Mouse (Mus musculus): ENCODE measurements at regions not wholly inside any gene's neighbourhood (a gene's known extent, or its start where the extent isn't known, plus 50 kb on each side); places are given as distances from the start of the nearest gene placed in this dataset.

GRCm38 (mm10) chr9:117967080-117967479, 73.2 kb upstream of the Azi2 start:
- Histone ChIP-seq H3K9ac (ENCODE audit: low read length) (no peak overlapping the region), H3K27me3 (ENCODE audit: control insufficient read depth, insufficient read depth, low read length) (no peaks in the 10 kb centered on the region), H3K9me3 (ENCODE audit: control insufficient read depth, low read length) (no peaks in the 10 kb centered on the region), H3K27ac (replicated peaks in 1 of 2; ENCODE audit: control insufficient read depth in 1 of 2, insufficient read depth in 1 of 2, low read depth in 2 of 2, low read length in 2 of 2) (no peak overlapping the region), H3K4me3 (ENCODE audit: control insufficient read depth in 1 of 2, insufficient read depth in 1 of 2, low read depth in 1 of 2, low read length in 2 of 2) (no peak overlapping the region), H3K4me1 (ENCODE audit: control insufficient read depth in 2 of 2, insufficient read depth in 2 of 2, low read length in 2 of 2) (no peaks in the 10 kb centered on the region), H3K36me3 (ENCODE audit: control insufficient read depth, insufficient read depth, low read length) (no peaks in the 10 kb centered on the region), H3K4me2 (ENCODE audit: low read length) (no peak overlapping the region)
- ATAC-seq (ENCODE audit: insufficient number of reproducible peaks, insufficient read depth, low FRiP score, low read depth), result no peak
- WGBS, result 55% methylated on average over 2 of the region's 2 CpGs

GRCm38 (mm10) chr9:117966326-117966989, 73.8 kb upstream of the Azi2 start:
- no peaks in the 10 kb centered on the region for H3K9me3 ChIP-seq (ENCODE audit: control insufficient read depth, low read length)
- 49% methylated on average over 10 of the region's 10 CpGs for WGBS
- no peaks in the 10 kb centered on the region for H3K27me3 ChIP-seq (ENCODE audit: control insufficient read depth, insufficient read depth, low read length)
- H3K27ac ChIP-seq (replicated peaks in 1 of 2; ENCODE audit: control insufficient read depth in 1 of 2, insufficient read depth in 1 of 2, low read depth in 2 of 2, low read length in 2 of 2), result no peak overlapping the region
- no peaks in the 10 kb centered on the region for H3K4me1 ChIP-seq (ENCODE audit: control insufficient read depth in 2 of 2, insufficient read depth in 2 of 2, low read length in 2 of 2)
- no peaks in the 10 kb centered on the region for H3K36me3 ChIP-seq (ENCODE audit: control insufficient read depth, insufficient read depth, low read length)
- no peak overlapping the region for H3K4me2 ChIP-seq (ENCODE audit: low read length)
- H3K4me3 ChIP-seq (ENCODE audit: control insufficient read depth in 1 of 2, insufficient read depth in 1 of 2, low read depth in 1 of 2, low read length in 2 of 2), result no peak overlapping the region
- no peak overlapping the region for H3K9ac ChIP-seq (ENCODE audit: low read length)
- no peak for ATAC-seq (ENCODE audit: insufficient number of reproducible peaks, insufficient read depth, low FRiP score, low read depth)

- 60% methylated on average over 9 of the region's 9 CpGs for WGBS
- no peak for ATAC-seq (ENCODE audit: insufficient number of reproducible peaks, insufficient read depth, low FRiP score, low read depth)
- no peaks in the 10 kb centered on the region for H3K36me3 ChIP-seq (ENCODE audit: control insufficient read depth, insufficient read depth, low read length)
Observed at GRCm38 (mm10) chr9:117962088-117963030, 77.9 kb upstream of the Azi2 start.

DNA sequence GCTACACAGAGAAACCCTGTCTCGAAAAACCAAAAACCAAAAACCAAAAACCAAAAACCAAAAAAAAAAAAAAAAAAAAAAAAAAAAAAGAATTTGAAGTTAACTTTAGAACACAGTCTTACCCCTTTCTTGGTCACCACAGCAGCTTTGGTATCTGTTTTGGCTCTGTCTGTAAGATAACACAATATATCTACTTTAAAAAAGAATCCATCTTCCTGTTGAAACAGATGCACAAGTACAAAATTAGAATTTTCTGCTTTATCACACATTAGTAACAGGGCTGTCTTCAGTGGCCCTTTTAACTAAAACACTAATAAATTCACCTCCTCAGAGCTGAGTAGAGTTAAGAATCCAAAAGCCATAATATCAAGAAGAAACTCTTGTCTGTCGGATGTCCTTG, 80.5 kb upstream of the Azi2 start:
- WGBS, result 98% methylated on average over 2 of the region's 2 CpGs
- no peak overlapping the region for H3K4me3 ChIP-seq (ENCODE audit: control insufficient read depth in 1 of 2, insufficient read depth in 1 of 2, low read depth in 1 of 2, low read length in 2 of 2)
- ATAC-seq (ENCODE audit: insufficient number of reproducible peaks, insufficient read depth, low FRiP score, low read depth), result no peak

More at GRCm38 (mm10) chr9:117962088-117963030, 77.9 kb upstream of the Azi2 start:
- Histone ChIP-seq H3K9ac (ENCODE audit: low read length) (no peak overlapping the region), H3K9me3 (ENCODE audit: control insufficient read depth, low read length) (no peaks in the 10 kb centered on the region), H3K4me3 (ENCODE audit: control insufficient read depth in 1 of 2, insufficient read depth in 1 of 2, low read depth in 1 of 2, low read length in 2 of 2) (no peak overlapping the region), H3K4me2 (ENCODE audit: low read length) (no peak overlapping the region), H3K27ac (replicated peaks in 1 of 2; ENCODE audit: control insufficient read depth in 1 of 2, insufficient read depth in 1 of 2, low read depth in 2 of 2, low read length in 2 of 2) (no peak overlapping the region), H3K4me1 (ENCODE audit: control insufficient read depth in 2 of 2, insufficient read depth in 2 of 2, low read length in 2 of 2) (no peaks in the 10 kb centered on the region), H3K27me3 (ENCODE audit: control insufficient read depth, insufficient read depth, low read length) (no peaks in the 10 kb centered on the region)

GRCm38 (mm10) chr9:117957195-117957594, 83.1 kb upstream of the Azi2 start:
- Histone ChIP-seq H3K4me1 (ENCODE audit: control insufficient read depth in 2 of 2, insufficient read depth in 2 of 2, low read length in 2 of 2) (peaks cover 2 to 10% of the 10 kb centered on the region in 2 experiments; a peak in 2 of 4 replicates), H3K27me3 (ENCODE audit: control insufficient read depth, insufficient read depth, low read length) (no peaks in the 10 kb centered on the region), H3K4me3 (ENCODE audit: control insufficient read depth in 1 of 2, insufficient read depth in 1 of 2, low read depth in 1 of 2, low read length in 2 of 2) (no peak overlapping the region), H3K4me2 (ENCODE audit: low read length) (no peak overlapping the region), H3K9me3 (ENCODE audit: control insufficient read depth, low read length) (no peaks in the 10 kb centered on the region), H3K9ac (ENCODE audit: low read length) (no peak overlapping the region), H3K36me3 (ENCODE audit: control insufficient read depth, insufficient read depth, low read length) (no peaks in the 10 kb centered on the region), H3K27ac (replicated peaks in 1 of 2; ENCODE audit: control insufficient read depth in 1 of 2, insufficient read depth in 1 of 2, low read depth in 2 of 2, low read length in 2 of 2) (no peak overlapping the region)
- 75% methylated on average over 2 of the region's 2 CpGs for WGBS
- no peak for ATAC-seq (ENCODE audit: insufficient number of reproducible peaks, insufficient read depth, low FRiP score, low read depth)

More for the DNA sequence above, 80.5 kb upstream of the Azi2 start:
- no peak overlapping the region for H3K4me2 ChIP-seq (ENCODE audit: low read length)
- no peak overlapping the region for H3K9ac ChIP-seq (ENCODE audit: low read length)
- no peaks in the 10 kb centered on the region for H3K27me3 ChIP-seq (ENCODE audit: control insufficient read depth, insufficient read depth, low read length)
- peaks cover 2 to 10% of the 10 kb centered on the region in 2 experiments; a peak in 2 of 4 replicates for H3K4me1 ChIP-seq (ENCODE audit: control insufficient read depth in 2 of 2, insufficient read depth in 2 of 2, low read length in 2 of 2)
- no peak overlapping the region for H3K27ac ChIP-seq (replicated peaks in 1 of 2; ENCODE audit: control insufficient read depth in 1 of 2, insufficient read depth in 1 of 2, low read depth in 2 of 2, low read length in 2 of 2)
- no peaks in the 10 kb centered on the region for H3K9me3 ChIP-seq (ENCODE audit: control insufficient read depth, low read length)
- no peaks in the 10 kb centered on the region for H3K36me3 ChIP-seq (ENCODE audit: control insufficient read depth, insufficient read depth, low read length)

DNA sequence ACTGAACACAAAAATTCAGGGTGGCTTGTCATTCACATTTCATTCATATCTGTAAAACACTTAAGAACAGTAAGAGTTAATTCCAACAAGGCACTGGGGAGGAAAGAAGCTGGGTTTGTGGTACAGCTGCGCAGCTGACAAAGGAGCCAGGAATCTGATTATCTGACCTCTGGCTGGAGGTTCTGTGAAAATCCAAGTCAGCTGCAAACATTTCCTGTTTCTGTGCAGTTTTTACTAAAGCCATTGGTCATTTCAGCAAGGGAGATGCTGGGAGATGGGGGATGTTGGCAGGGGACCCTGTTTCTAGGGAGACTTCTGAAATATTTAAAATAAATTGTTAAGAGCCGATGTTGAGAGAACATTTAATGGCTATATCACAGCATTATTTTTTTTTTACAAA, 83.6 kb upstream of the Azi2 start:
- Histone ChIP-seq H3K4me2 (ENCODE audit: low read length) (no peak overlapping the region), H3K36me3 (ENCODE audit: control insufficient read depth, insufficient read depth, low read length) (no peaks in the 10 kb centered on the region), H3K9ac (ENCODE audit: low read length) (no peak overlapping the region), H3K27ac (replicated peaks in 1 of 2; ENCODE audit: control insufficient read depth in 1 of 2, insufficient read depth in 1 of 2, low read depth in 2 of 2, low read length in 2 of 2) (no peak overlapping the region), H3K27me3 (ENCODE audit: control insufficient read depth, insufficient read depth, low read length) (no peaks in the 10 kb centered on the region), H3K4me1 (ENCODE audit: control insufficient read depth in 2 of 2, insufficient read depth in 2 of 2, low read length in 2 of 2) (peaks cover 2 to 10% of the 10 kb centered on the region in 2 experiments; a peak in 2 of 4 replicates), H3K9me3 (ENCODE audit: control insufficient read depth, low read length) (no peaks in the 10 kb centered on the region), H3K4me3 (ENCODE audit: control insufficient read depth in 1 of 2, insufficient read depth in 1 of 2, low read depth in 1 of 2, low read length in 2 of 2) (no peak overlapping the region)
- WGBS, result 29% methylated on average over 2 of the region's 2 CpGs
- no peak for ATAC-seq (ENCODE audit: insufficient number of reproducible peaks, insufficient read depth, low FRiP score, low read depth)

DNA sequence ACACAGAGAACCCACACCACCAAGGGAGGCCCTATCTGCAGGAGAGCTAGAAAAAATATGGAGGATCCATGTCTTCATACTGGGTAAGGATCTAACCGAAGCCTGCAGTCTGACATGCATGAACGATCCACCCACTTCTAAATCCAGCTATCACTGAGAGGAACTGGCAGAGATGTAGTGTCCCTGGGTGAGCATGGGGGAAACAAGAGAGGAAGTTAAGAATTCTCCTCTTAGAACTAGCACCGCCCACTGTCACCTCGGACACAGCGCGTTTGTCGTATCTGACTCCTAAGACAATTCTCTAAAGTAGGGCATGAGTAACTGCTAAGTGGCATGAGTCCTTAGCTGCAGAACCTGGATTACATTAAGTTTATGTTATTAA, 112.8 kb upstream of the Azi2 start:
- no peak overlapping the region for H3K9ac ChIP-seq (ENCODE audit: low read length)
- no peak overlapping the region for H3K4me2 ChIP-seq (ENCODE audit: low read length)
- H3K27me3 ChIP-seq (ENCODE audit: control insufficient read depth, insufficient read depth, low read length), result no peaks in the 10 kb centered on the region
- 67% methylated on average over 7 of the region's 7 CpGs for WGBS
- H3K27ac ChIP-seq (replicated peaks in 1 of 2; ENCODE audit: control insufficient read depth in 1 of 2, insufficient read depth in 1 of 2, low read depth in 2 of 2, low read length in 2 of 2), result no peak overlapping the region
- peaks cover 5% of the 10 kb centered on the region in 2 experiments; a peak in 3 of 4 replicates for H3K4me1 ChIP-seq (ENCODE audit: control insufficient read depth in 2 of 2, insufficient read depth in 2 of 2, low read length in 2 of 2)
- no peaks in the 10 kb centered on the region for H3K9me3 ChIP-seq (ENCODE audit: control insufficient read depth, low read length)
- no peak for ATAC-seq (ENCODE audit: insufficient number of reproducible peaks, insufficient read depth, low FRiP score, low read depth)
- H3K4me3 ChIP-seq (ENCODE audit: control insufficient read depth in 1 of 2, insufficient read depth in 1 of 2, low read depth in 1 of 2, low read length in 2 of 2), result no peak overlapping the region
- H3K36me3 ChIP-seq (ENCODE audit: control insufficient read depth, insufficient read depth, low read length), result no peaks in the 10 kb centered on the region

All from heart, embryonic 14.5 days (tissue).